Mouse (Mus musculus) neutrophil, adult 5-6 weeks (primary cell): Measurements from ENCODE around the gene Atp2a2. TPM values are rescaled to one million over a fixed set of nuclear protein-coding genes. Genes with fewer than 3 reads are reported as not detected.
A peak's percentile ranks its signal among the peaks of the same experiment; 100 is the strongest.

Source experiments
- ATAC-seq: fragments of 151-379, 151-347 bp; 2 replicates; pipeline ENCODE4 v1.8.0; 2017; ENCODE audit warnings: mild to moderate bottlenecking, moderate TSS enrichment; ENCODE audit not compliant: insufficient number of reproducible peaks, poor library complexity, low FRiP score, severe bottlenecking; ENCODE audit errors: extremely low read depth
- total RNA-seq: library from RNA; stranded (forward); fragments of 200-1000 nt; gene quantifications from 2 replicates; pipeline ENCODE4 v1.2.3, GENCODE M21; 2017

The Atp2a2 gene
- 43.3 and 54.9 TPM in 2 replicates for total RNA-seq

DNA sequence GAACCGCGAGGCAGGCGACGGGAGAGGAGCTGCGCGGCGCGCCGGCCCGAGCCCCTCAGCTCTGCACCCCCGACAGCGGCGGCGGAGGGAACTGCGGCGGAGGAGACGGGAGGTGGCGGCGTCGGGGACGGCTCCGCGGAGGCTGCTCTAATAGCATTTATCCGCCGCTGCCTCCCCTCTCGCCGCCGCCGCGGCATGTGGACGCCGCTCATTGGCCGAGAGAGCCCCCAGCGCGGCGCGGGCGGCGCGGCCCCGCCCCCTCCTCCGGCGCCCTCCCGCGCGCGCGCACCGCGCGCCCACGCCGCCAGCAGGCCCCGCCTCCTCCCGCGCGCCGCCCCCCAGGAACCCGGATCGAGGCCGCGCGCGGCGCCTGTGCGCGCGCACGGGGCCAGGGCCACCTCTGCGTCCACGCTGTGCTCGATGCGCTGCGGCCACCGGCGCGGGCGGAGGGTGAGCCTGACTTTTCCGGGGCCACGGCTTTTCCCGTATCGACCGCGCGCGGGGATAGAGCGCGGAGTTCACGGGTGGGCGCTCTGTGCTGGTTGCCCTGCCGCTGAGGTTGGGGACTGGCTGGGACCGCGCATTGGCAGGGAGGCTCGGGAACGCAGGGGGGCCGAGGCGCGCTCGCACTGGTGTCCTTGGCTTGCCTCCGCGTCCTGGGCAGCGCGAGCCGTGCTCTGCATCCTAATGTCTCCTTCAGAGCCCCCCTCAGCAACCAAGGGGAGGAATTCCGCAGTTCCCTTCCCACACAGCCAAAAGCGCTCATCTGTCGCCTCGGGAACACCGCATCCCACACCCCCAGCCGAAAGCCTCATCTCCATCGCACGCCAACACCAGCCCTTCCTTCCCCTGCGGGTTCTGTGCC, at the start of gene Atp2a2:
Gene Atp2a2 (minus strand): TSS at position 149 of the 865 bp plus-strand sequence.
- peak; percentile 85 for ATAC-seq

DNA sequence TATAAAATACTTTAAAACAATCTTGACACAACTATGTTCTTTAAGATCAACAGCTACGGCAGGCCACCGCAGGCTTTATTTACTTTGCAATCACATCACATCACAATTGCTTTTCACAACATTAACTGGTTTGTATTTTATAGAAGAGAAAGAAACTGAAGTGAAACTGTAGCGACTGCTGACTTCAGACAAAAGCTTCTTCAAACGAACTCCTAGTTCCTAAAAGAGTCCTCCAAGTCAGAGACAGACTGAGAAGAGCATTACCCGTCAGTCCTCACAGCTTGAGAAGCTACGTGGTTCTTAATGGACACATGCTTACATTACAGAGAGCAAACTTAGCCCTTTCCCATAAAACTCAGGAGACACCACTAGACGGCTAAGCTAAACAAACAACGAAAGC, 48.4 kb upstream of the Atp2a2 start:
- ATAC-seq: no peak

DNA sequence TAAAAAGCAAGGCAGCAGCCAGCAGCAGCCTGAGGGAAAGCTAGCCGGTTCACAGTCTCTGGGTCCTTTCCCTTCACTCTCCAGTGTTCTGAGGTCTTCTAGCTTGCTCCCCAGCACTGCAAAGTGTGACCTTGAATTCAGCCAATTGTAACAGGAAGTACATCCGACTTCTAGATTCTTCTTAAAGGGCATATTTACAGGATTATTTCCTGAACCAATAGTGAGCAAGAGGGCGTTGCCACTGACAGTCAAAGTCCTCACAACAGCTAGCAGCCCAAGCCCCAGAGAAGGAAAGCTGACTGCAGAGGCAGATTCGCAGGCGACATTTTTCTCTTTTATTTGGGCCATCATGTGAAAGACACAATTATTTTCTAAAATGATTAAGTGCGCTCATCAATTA, 46.6 kb upstream of the Atp2a2 start:
- ATAC-seq: no peak

DNA sequence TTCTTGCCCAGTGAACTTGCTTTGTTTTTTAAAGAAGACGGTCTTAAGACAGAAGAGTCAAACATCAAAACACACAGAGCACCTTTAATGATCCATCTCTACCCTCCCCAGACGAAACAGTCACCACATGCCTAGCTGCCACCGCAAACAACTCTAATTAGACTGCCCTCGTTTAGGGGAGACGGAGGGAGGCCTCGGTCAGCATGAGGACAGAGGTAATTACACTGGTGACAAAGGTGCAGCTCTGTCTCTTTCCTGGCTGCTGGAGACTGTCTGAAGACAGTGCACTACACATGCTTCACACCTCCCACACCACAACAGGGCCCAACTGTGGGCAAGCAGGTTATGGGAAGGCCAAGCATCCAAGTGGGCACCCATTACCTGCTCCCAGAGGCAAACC, 45.8 kb upstream of the Atp2a2 start:
- ATAC-seq: no peak

DNA sequence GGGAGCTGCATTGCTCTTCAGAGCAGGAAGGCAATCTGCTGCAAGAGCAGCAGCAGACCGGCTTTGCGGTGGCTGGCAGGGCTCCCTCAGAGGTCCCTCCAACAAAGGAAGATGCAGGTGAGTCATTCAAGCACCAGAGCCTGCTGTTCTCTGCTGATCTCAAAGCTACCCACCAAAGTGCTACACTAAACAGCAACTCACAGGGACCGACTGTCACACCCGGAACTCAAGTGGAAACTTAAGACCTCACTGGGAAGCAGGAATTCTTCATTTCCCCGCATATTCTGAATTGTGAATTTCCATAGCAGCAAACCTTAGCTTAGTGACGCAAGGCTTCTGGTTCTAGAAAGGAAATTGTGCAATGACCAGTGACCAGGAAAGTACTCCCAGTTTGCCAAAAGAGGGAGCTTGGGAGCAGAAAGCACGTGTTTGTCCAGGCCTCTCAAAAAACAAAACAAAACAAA, 45.3 kb upstream of the Atp2a2 start:
- ATAC-seq: no peak

DNA sequence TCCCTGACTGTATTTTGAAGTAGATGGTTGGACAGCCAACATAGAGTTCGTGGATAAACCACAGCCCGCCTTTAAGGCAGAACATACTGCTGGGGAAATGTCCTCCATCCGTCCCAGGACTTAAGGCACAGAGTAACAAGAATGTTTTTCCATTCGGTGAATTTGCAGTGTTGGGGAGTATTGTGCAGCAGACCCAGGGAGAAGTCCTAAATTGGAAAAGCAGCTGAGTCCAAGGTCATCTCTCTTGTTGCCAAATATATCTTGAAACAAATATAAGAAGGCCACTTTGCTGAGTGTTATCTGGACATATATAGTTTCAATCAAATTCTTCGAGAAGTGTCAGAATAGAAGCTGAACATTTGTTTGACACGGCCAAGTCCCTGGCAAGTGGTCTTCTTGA, 41.4 kb upstream of the Atp2a2 start:
- no peak for ATAC-seq

DNA sequence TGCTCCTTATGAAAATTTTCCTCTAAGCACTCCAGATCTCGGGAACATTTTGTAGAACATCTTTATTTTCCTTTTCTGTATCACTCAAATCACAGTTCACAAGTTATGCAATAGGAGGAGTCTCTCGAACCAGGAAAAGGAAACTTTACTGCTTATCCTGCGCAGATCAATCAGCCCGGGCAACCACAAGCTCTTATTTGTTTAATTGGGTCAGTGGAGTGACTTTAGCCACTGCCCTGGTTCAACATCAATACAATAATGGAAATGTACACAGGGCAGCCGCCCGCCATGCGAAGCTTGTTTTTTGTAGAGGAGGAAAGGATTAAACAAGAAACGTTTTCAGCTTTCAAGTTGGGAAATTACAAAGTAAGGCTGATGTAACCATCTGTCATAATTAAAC, 39.8 kb upstream of the Atp2a2 start:
- ATAC-seq: no peak

DNA sequence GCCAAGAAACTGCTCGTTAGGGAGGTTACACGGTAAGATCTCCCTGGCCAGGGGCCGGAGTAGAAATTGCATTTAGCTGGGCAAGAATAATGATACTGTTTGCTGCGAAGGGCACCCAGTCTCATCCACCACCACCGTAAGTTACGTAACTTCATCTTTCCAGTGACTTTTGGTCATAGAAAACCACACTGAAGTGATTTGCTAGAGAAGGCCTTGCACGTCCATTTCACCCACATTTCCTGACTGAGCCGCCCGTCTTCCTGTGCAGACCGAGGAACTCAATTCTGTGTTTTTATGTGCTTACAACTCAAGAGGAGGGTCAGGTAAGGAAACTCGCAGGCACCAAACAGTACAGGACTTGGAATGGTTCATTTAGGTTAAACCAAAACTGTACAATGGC, 36.1 kb upstream of the Atp2a2 start:
- ATAC-seq: no peak

DNA sequence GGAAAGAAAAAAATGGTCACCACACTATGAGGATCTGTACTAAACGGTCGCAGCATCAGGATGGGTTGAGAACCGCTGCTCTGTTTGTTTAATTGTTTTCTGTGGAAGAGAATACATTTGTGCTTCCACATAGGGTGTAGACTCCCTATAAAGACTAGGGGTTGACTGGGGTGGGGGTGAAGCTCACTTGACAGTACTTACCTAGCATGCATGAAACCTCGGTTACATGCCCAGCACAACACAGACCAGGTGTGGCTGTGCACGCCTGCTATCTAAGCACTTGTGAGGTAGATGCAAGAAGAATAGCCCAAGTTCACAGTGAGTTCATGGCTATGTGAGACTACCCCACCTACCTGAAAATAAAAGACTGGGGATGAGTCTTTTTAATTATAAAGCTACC, 35.6 kb upstream of the Atp2a2 start:
- no peak for ATAC-seq

DNA sequence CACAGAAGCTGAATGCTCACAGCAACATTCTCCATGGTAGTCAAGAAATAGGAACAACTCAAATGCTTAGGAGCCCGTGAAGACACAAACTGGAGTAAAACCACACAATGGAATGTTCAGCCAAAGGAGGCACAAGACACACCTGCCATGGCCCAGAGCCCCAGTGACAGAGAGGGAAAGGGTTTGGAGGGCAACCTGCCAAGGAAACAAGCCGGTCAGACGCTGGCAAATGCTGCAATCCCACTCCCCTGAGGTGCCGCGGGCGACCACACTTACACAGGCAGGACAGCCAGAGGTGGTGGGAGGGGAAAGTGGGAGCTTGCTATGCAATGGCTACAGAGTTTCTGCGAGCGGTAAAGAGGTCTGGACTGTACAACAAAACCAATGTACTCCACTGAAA, 31.9 kb upstream of the Atp2a2 start:
- ATAC-seq: no peak

DNA sequence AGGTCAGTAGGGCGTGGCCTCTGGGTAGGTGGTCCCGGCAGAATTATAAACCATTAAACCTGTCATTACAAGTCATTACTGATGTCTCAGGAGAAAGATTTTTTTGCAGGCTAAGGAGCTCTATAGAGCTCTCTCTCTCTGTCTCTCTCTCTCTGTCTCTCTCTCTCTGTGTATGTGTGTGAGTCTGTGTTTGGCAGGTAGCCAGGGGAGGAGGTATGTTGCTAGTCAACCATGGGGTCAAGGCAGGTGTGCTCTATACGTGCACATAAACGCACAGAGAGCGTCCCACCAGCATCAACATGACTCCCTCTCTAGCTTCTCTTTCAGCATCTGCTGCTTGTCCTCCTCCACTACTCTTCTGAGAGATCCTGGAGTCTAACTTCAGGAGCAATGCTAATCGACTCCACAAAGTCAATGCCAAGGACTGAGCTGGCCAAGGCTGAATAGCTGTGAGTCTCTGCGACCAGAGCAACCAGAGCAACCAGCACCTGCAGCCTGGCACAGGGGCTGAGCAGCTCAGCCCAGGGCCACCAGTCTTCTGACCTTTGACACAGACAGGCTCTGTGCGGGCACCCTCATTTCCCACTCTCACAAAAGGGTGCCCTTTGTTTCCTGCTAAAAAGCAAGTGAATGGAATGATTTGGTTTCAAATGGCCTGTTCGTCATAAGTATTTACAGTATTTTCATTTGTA, 28.0 kb upstream of the Atp2a2 start:
- no peak for ATAC-seq

DNA sequence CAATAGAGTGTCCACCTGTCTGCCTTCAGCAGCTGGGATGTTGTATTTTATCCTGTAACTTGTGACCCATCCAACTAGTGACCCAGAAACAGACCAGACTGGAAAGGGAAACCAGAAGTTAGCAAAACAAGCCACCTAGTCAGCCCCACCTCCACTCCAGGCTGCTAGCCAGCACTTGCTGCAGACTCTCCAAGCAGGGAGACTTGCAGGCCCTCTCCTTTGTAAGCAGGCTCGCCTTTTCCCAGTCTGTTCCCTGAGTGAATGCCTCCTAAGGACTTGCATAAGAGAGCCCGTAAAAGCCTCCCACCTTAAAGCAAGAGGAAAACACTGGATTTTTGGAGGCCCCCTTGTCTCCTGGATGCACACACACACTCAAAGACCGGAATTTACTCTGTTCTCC, 27.3 kb upstream of the Atp2a2 start:
- no peak for ATAC-seq

DNA sequence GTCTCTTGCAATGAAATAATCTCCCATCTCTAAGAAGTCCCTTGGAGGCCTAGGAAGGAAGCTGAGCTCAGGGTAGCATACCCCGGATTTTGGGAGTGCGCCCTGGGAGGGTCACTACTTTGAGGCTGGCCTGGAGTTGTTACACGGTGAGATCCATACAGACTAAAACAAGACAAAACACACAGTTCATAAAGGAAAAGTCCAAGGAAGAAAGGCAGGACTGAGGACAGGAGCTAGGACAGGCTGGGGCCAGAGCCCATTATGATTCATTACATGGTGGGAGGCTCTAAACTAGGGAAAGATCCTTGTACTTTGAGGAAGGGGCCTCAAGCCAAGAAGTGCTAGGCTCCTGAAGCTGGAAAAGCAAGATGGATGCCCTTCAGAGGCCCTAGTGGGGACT, 26.6 kb upstream of the Atp2a2 start:
- ATAC-seq: no peak

DNA sequence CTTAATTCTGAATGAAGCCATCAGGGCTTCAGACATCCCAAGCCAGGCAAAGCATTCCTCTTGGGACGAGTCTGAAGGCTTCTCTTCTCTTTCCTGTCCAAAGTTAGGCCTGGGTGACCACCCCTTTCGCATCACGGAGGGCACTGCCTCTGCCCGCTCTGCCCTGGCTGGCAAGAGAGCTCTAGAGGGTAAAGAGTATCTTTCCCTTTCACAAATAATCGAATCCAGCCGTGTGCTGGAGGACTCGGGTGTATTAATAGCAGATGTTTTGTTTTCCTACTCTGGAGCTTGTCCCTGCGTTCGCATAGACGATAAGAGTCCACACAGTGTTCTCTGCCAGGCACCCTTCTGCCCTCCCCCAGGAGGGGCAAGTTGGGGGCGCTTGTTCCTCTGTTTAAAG, 25.7 kb upstream of the Atp2a2 start:
- ATAC-seq: no peak

DNA sequence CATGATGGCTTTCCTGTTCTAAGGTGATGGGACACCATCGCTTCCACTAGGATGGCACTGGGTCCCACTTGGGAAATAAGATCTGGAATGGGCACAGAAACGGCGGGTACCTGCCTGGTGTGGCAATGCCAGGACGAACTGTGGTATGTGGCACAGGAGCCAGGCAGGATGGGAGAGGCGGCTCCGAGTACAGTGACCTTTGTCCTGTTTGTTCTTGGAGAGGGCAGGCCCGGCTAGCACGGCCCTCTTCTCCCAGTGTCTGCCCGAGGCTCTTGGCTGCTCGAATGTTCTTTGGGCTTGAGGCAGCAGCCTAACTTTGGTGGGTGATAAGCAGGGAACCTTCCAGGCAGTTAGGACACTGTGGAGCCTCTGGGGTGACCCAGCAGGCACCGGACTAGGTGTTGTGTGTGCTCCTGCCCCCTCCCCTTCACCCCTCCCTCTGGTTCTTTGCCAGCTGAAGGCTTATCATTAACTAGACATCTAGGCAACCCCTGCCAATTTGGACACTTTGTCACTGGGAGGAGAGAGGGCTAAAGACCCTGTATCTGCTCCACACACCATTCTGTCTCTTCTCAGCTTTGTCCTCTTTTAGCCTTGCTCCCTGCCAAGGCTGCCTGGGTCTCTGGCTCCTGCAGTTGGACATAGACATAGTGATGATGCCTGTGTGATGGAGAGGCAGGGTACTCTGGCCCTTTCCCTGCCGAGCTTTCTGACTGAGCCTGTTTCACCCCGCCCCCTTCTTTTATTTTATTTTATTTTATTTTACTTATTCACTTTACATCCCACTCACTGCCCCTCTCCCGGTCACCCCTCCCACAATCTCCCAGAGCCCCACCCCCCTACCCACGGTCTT, 25.1 kb upstream of the Atp2a2 start:
- no peak for ATAC-seq

DNA sequence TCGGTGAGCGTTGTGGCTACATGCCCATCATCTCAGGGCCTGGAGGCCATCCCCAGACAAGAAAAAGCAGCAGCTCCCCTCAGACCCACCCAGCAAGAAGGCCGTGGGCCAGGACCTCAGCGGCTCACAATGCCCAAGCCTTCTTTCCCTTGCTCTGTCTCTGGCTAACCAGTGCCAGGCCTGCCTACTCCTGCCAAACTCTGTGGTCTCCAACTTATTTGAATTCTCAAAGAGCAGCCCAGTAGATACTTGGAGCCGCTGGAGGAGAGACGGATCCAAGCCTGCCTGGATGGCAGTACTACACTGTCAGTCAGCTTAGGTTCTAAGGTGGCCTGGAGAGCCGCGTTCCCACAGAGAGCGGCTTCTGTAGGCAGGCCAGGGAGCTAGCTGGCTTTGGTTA, 24.4 kb upstream of the Atp2a2 start:
- no peak for ATAC-seq

DNA sequence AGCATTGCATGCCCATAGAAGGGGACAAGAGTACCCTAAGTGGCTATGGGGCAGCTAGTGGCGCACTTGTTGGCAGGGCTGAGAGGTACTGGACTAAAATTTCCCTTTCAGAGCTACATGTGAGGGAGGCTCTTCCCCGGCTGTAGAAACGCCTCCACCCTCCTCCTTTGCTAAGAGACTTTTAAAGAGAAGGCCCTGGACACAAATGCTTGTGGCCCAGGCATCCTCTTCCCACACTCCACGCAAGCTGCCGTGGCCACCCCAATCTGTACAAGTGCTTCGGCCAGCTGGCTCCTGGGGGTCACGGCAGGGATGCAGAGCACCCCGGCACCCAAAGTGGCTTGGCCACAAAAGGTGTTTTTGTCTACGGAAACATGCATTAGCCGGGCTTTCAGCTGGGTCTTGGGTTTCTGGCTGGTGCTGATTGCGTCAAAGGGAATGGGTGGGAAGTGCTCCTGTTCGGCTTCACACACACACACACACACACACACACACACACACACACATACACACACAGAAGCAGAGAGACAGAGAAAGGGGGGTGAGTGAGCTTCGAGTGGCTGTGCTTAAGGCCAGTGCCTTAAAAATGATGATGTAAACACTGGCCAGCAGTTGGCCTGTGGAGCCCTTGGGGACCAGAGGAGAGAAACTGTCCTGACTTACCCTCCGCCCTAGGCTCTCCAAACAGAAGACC, 23.4 kb upstream of the Atp2a2 start:
- ATAC-seq: no peak

DNA sequence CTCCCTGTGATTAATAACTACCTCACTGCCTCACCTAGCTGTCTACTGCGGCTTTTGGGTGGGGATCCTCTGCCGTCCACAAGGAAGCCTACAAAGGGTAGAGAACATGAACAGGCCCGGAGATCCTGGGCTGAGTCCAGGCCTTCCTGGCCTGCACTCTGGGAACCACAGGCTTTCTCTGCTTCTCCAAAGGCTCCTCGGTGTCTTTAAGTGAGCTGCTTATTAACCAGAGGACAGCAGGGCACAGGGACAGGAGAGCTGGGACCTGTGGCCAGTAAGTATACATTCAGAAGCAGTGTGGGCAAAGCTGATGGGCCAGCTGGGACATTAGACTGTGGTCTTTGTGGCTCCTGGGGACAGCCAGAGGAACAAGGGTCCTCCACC, 22.8 kb upstream of the Atp2a2 start:
- ATAC-seq: no peak

DNA sequence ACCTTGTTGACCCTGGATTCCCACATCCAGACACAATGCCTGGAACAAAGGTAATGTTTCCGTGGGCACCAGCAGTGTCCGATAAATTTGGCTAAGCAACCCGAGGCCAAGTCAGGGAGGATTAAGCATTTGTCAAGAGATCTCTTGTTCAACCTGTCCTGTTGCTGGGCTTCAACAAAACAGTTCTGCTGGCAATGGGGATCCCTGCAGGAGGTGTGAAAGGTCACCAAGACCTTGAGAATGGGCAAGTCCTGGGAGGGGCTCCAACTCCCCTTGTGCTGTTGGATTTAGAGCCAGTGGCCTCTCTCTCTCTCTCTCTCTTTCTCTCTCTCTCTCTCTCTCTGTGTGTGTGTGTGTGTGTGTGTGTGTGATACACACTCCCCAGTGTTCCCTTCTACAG, 22.2 kb upstream of the Atp2a2 start:
- ATAC-seq: no peak
